Mouse (Mus musculus): ENCODE measurements around the gene Lcn8. TPM values are rescaled to one million over a fixed set of nuclear protein-coding genes. Genes with fewer than 3 reads are reported as not detected.
A peak's percentile ranks its signal among the peaks of the same experiment; 100 is the strongest.

The Lcn8 gene
- not detected in 2 replicates for polyA plus RNA-seq (2012; ENCODE audit: insufficient read depth, low replicate concordance)

DNA sequence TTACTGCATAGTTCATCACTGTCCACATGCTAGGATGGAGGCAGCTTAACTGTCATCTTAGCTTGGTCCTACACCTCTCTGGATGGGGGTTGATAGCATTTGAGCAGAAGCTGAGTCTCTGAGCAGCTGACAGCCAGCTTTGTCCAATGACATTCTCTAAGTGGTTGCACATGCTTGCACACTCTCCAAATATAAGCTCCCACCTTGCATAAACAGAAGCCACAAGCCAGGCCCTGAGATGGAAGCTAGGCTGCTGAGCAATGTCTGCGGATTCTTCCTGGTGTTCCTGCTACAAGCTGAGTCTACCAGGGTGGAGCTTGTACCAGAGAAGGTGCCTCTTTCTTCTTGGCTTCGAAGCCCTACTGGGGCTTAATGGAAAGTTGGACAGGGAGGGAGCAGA lies at the start of gene Lcn8:
Lcn8 (plus strand) TSS at position 219 of the 400 bp plus-strand sequence.
- no peak for TF ChIP-seq FLI1 (IDR thresholded peaks at IDR 0.05; ENCODE audit: low read length)
- TF ChIP-seq GATA1 (IDR thresholded peaks at IDR 0.05; ENCODE audit: borderline replicate concordance, low read length) = no peak

DNA sequence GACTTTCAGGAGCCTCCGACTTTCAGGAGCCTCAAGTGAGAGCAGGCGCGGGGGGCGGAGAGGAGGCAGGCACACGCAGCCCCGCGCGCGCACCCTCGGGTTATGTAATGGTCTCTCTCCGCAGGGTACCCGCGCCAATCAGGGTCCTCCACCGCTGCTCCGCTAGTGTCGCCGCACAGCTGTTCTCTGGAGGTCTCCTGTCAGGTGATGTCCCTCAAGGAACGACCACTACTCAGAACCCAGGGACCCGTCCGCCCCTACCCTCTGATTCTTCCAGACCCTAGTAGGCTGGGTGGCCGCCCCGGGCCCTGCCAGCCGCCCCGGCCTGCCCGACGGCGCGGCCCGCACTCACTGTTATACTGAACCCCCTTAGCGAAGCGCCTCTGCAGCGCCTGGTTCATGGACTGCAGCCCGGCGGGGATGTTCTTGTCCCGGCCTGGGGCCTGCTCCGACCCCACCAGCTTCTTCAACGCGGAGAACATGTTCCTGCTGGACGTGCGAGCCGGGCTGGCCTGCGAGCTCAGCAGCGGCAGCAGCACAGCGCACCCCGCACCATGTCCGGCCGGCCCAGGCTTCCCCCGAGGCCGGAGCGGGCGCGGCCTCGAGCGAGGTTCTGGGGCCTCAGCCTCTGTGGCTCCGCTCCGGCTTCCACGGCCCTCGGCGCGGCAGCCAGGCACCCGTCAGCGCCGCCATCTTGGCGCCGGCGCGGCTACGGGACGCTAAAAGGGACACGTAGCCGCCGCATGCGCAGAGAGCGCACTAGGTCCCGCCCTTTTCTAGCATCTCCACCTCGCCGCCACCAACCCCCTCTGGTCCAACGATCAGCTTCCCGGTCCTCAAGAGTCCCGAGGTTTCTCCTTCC lies 44.9 kb upstream of the Lcn8 start, which contains the start of gene Rabl6:
Rabl6 (minus strand) TSS at position 761 of the 862 bp plus-strand sequence.
- Histone ChIP-seq H3K27me3 (replicated peaks) (peaks cover 29% of the 10 kb centered on the region), H3K4me3 (replicated peaks) (peak within 1 kb of the TSS; percentile 98), H3K36me3 (replicated peaks; ENCODE audit: low read length) (peaks cover 13% of the 10 kb centered on the region), H3K9me3 (no peaks in the 10 kb centered on the region), H3K4me1 (peaks cover 29% of the 10 kb centered on the region)
- TF ChIP-seq GATA1 (IDR thresholded peaks at IDR 0.05; ENCODE audit: borderline replicate concordance, low read length) (no peak), FLI1 (IDR thresholded peaks at IDR 0.05; ENCODE audit: low read length) (no peak)

More for the DNA sequence above, at the start of gene Lcn8:
- H3K4me3 ChIP-seq (replicated peaks) = no peak within 1 kb of the TSS
- H3K9me3 ChIP-seq = no peaks in the 10 kb centered on the region
- peaks cover 6% of the 10 kb centered on the region for H3K4me1 ChIP-seq
- H3K36me3 ChIP-seq (replicated peaks; ENCODE audit: low read length) = no peaks in the 10 kb centered on the region
- H3K27me3 ChIP-seq (replicated peaks) = peaks cover 81% of the 10 kb centered on the region

DNA sequence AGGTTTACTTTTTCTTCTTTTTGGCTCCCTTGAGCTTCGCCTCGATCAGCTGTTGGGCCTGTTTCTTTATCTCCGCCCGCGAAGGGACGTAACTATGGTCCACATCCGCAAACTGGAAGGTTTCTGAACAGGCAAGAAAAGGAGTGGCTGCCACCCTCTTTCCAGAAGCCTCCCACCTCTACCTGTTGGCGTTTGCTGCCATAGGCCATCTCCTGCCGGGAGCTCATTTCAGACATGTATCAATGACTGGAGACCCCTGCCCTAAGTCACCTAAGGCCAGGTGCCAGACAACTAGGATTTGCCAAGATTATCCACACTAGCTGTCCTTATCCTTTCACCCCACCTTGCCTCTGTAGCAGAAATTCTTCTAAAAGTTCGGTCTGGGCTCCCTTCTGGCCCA lies 44.2 kb upstream of the Lcn8 start:
- TF ChIP-seq FLI1 (IDR thresholded peaks at IDR 0.05; ENCODE audit: low read length) (no peak), GATA1 (IDR thresholded peaks at IDR 0.05; ENCODE audit: borderline replicate concordance, low read length) (no peak)
- Histone ChIP-seq H3K36me3 (replicated peaks; ENCODE audit: low read length) (peaks cover 6% of the 10 kb centered on the region), H3K9me3 (no peaks in the 10 kb centered on the region), H3K27me3 (replicated peaks) (peaks cover 36% of the 10 kb centered on the region), H3K4me1 (peaks cover 34% of the 10 kb centered on the region), H3K4me3 (replicated peaks) (peak overlapping the region; percentile 98)

DNA sequence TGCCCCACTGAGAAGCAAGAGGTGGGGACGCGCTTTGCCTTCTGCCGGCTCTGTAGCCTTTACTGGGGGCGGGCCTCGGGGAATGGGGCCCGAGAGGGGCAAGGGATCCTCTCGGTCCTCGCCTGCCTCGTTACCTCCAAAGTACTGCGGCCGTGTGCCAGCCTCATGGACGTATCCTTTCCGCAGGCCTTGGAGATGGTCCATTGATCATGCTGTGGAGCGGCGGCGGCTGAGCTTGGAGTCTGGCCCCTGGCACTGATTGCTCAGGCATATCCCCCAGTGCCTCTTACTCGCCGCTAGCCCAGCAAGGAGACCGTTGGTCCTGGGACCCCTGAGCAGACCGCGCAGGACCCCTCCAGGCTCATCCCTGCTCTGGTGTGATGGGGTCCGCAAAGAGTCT lies 36.5 kb upstream of the Lcn8 start:
- Histone ChIP-seq H3K9me3 (no peaks in the 10 kb centered on the region), H3K4me1 (peaks cover 24% of the 10 kb centered on the region), H3K36me3 (replicated peaks; ENCODE audit: low read length) (no peaks in the 10 kb centered on the region), H3K27me3 (replicated peaks) (peaks cover 94% of the 10 kb centered on the region), H3K4me3 (replicated peaks) (no peak overlapping the region)
- TF ChIP-seq GATA1 (IDR thresholded peaks at IDR 0.05; ENCODE audit: borderline replicate concordance, low read length) (no peak), FLI1 (IDR thresholded peaks at IDR 0.05; ENCODE audit: low read length) (no peak)

DNA sequence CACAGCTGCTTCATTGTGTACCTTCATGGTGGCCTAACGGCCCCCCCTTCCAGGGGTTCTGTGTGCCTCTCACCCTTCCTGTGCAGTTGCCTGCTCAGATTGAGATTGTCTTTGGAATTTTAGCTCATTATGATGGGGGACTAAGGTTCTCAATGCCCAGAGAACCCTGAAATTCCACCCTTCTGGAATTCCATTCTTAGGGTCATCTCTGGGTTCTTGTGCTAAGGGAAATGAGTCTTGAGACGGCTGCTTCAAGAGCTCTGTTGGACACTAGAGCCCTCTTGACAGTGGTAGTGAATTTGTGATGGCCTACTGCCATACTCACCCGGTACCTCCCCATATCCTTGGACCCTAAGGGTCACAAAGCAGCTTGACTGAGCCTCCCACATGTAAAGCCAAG lies 35.3 kb upstream of the Lcn8 start, which contains the start of gene Ccdc183:
Ccdc183 (minus strand) TSS at position 101 of the 400 bp plus-strand sequence.
- no peak within 1 kb of the TSS for H3K4me3 ChIP-seq (replicated peaks)
- TF ChIP-seq FLI1 (IDR thresholded peaks at IDR 0.05; ENCODE audit: low read length) (no peak), GATA1 (IDR thresholded peaks at IDR 0.05; ENCODE audit: borderline replicate concordance, low read length) (no peak)
- no peaks in the 10 kb centered on the region for H3K36me3 ChIP-seq (replicated peaks; ENCODE audit: low read length)
- peaks cover 30% of the 10 kb centered on the region for H3K4me1 ChIP-seq
- H3K9me3 ChIP-seq = no peaks in the 10 kb centered on the region
- H3K27me3 ChIP-seq (replicated peaks) = peaks cover 93% of the 10 kb centered on the region

DNA sequence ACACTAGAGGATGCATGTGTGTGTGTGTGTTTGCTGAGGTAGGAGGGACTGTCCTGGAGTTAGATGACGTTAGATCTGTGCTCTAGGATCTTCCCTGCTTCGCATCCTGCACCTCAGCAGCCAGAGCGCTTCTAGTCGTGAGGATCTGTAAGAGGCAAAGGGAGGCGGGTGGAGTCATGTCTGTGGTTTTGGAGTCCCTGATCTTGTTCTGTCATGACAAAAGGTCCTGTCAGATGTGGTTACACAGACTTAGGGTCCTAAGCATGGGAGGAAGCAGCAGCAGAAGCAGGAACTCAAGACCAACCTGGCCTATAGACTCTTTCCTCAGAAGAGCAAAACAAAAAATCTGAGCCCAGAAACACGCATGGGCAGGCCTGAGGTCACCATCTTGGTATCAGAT lies 32.5 kb upstream of the Lcn8 start:
- Histone ChIP-seq H3K4me3 (replicated peaks) (no peak overlapping the region), H3K4me1 (peaks cover 21% of the 10 kb centered on the region), H3K9me3 (no peaks in the 10 kb centered on the region), H3K36me3 (replicated peaks; ENCODE audit: low read length) (no peaks in the 10 kb centered on the region), H3K27me3 (replicated peaks) (peaks cover 89% of the 10 kb centered on the region)
- TF ChIP-seq FLI1 (IDR thresholded peaks at IDR 0.05; ENCODE audit: low read length) (no peak), GATA1 (IDR thresholded peaks at IDR 0.05; ENCODE audit: borderline replicate concordance, low read length) (no peak)

DNA sequence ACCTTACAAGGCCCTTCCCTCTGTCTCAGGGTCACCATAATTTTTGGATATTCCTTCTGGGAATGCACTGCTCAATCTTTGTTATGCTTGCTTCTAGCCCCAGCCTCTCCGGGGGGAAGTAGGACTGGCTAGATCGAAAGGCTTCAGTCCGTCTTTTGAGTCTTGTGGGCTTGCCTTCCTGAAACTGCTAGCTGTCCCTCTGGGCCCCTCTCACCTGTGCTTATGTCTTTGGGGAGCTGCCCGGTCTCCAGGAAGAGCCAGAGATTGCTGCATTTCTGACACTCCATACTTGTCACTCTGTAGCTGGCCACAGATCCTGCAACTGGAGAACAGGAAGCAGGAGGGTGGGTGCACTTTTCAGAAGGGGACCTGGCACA lies 32.1 kb upstream of the Lcn8 start:
- no peaks in the 10 kb centered on the region for H3K9me3 ChIP-seq
- no peaks in the 10 kb centered on the region for H3K36me3 ChIP-seq (replicated peaks; ENCODE audit: low read length)
- H3K4me3 ChIP-seq (replicated peaks) = peak overlapping the region; percentile 88
- peaks cover 21% of the 10 kb centered on the region for H3K4me1 ChIP-seq
- TF ChIP-seq GATA1 (IDR thresholded peaks at IDR 0.05; ENCODE audit: borderline replicate concordance, low read length) = no peak
- TF ChIP-seq FLI1 (IDR thresholded peaks at IDR 0.05; ENCODE audit: low read length) = no peak
- peaks cover 88% of the 10 kb centered on the region for H3K27me3 ChIP-seq (replicated peaks)

DNA sequence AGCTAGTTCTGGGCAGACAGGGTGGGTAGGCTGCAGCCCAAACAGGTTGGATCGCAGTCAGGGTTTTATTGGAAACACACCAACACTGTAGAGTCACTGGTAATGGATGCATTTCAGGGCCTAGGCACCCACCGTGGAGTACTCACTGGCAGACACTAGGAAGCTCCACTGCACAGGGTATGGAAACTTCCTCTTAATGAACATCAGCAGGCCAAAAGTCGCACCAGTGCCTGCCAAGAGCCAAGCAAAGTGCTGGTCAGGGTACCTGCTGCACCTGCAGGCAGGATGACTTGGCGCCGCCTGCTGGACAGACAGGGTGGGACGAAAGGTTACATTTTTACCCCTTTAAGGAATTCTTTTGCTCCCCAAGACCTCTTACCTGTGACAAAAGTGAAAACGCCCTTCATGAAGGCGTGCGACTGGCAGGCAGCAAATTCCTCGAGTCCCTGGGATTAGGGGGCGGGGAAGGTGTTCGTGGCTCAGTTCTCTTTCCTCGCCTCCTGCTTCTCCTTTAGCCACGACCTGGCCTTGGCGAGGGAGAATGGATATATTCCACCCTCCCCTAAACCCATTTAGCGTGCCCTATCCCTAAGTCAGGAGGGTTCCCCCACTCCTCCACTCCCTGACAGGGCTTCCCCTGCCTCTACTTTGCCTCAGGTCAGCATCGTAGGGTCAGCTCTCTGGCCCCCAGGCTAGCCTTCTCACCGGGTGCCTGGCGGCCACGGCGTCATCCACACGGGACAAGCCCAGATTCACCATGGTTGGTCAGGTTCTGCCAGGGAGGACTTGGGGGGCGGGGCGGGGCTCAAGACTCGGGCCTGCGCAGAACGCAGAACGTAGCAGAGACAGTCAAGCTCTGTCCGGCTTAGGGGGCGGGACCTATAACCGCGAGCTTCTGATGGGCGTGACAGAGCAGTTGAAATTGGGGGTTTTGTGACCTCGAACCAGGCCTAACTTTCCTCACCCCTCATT lies 31.4 kb upstream of the Lcn8 start, which contains the start of gene Tmem141:
Tmem141 (minus strand) TSS at position 777 of the 972 bp plus-strand sequence.
- Histone ChIP-seq H3K9me3 (no peaks in the 10 kb centered on the region), H3K27me3 (replicated peaks) (peaks cover 88% of the 10 kb centered on the region), H3K4me3 (replicated peaks) (peak within 1 kb of the TSS; percentile 88), H3K4me1 (peaks cover 21% of the 10 kb centered on the region), H3K36me3 (replicated peaks; ENCODE audit: low read length) (no peaks in the 10 kb centered on the region)
- TF ChIP-seq FLI1 (IDR thresholded peaks at IDR 0.05; ENCODE audit: low read length) = no peak
- no peak for TF ChIP-seq GATA1 (IDR thresholded peaks at IDR 0.05; ENCODE audit: borderline replicate concordance, low read length)

DNA sequence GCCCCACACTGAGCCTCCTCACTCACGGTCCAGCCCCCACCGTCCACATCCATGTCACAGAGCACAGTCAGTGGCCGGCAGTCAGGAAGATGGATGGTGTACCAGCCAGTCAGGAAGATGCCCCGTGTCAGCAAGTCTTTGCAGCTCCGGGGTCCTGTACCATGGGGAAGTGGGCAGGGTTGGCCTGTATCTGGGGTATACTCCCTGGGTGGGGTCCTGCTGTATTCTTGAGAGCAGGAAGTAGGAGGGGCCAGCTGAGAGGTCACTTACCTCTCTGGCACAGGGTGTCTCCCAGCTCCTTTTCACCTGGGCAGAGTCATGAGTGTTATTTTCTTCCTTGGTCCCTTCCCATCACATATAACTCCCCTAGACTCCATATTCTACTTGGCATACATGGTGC lies 26.9 kb upstream of the Lcn8 start:
- no peaks in the 10 kb centered on the region for H3K36me3 ChIP-seq (replicated peaks; ENCODE audit: low read length)
- TF ChIP-seq FLI1 (IDR thresholded peaks at IDR 0.05; ENCODE audit: low read length) (no peak), GATA1 (IDR thresholded peaks at IDR 0.05; ENCODE audit: borderline replicate concordance, low read length) (no peak)
- H3K9me3 ChIP-seq = no peaks in the 10 kb centered on the region
- H3K4me3 ChIP-seq (replicated peaks) = no peak overlapping the region
- H3K27me3 ChIP-seq (replicated peaks) = peaks cover 71% of the 10 kb centered on the region
- H3K4me1 ChIP-seq = peaks cover 21% of the 10 kb centered on the region

Measured in megakaryocyte, embryonic 14.5 days (primary cell).